Mouse (Mus musculus): ENCODE data around the gene Dnaaf2.

DNA sequence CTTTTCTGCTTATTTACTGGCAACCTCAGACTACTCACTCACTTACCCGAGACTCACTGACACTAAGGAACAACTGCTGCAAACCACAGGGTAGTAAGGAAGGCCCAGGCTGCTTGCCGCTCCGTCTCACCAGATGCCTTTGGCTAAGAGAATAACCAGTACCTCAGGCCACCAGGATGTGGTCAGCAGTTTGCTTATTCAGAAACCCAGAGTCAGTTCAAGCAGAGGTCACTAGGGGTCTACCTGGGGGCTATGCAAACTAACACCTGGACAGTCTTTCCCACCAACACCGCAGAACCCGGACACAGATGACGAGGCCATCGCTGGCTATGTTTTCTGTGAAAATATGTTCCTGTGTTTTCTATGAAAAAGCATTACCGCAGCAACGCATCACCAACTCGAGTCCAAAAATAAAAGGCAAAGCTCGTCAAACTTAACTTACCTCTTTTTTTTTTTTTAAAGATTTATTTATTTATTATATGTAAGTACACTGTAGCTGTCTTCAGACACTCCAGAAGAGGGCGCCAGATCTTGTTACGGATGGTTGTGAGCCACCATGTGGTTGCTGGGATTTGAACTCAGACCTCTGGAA lies 15.1 kb upstream of the Dnaaf2 start:
- TF ChIP-seq CTCF (IDR thresholded peaks at IDR 0.05; ENCODE audit: insufficient read depth, low read length), result no peak
- TF ChIP-seq POLR2A (IDR thresholded peaks at IDR 0.05; ENCODE audit: borderline replicate concordance, extremely low read depth, low read depth, low read length), result no peak

All from lung, adult 2 months (tissue).